Mouse (Mus musculus) brown adipose tissue, adult 24 weeks (tissue): Measurements from ENCODE around the gene Rho. TPM values are rescaled to one million over a fixed set of nuclear protein-coding genes. Genes with fewer than 3 reads are reported as not detected.

Experiments used
- H3K27ac ChIP-seq: fragments of 200-500 bp; replicated peaks from 2 replicates; pipeline ENCODE4 v1.5.1; 2012; ENCODE audit warnings: low read depth, mild to moderate bottlenecking, low read length
- H3K4me1 ChIP-seq: fragments of 200-500 bp; 2 replicates; pipeline ENCODE4 v1.6.1; 2012; ENCODE audit warnings: low read length, mixed read lengths; ENCODE audit not compliant: control insufficient read depth, insufficient read depth, insufficient read length
- H3K4me3 ChIP-seq: fragments of 200-500 bp; 2 replicates; pipeline ENCODE4 v1.5.1; 2012; ENCODE audit warnings: low read depth, mild to moderate bottlenecking, low read length, moderate library complexity; ENCODE audit not compliant: insufficient read depth
- polyA plus RNA-seq: library from polyadenylated mRNA; stranded (reverse); fragments of >200 nt; gene quantifications from 2 replicates; pipeline ENCODE4 v1.2.4, GENCODE M21; 2012; ENCODE audit not compliant: missing spikeins, insufficient read depth, insufficient read length

The Rho gene
- polyA plus RNA-seq, 1 experiment, result not detected

- peak overlapping the region; percentile 48; the same call in 1 of the 2 replicates for H3K27ac ChIP-seq
- H3K4me3 ChIP-seq, result no peak overlapping the region
- peaks cover 68% of the 10 kb centered on the region for H3K4me1 ChIP-seq
Measured at GRCm38 (mm10) chr6:115906871-115907270, 24.7 kb upstream of the Rho start.

DNA sequence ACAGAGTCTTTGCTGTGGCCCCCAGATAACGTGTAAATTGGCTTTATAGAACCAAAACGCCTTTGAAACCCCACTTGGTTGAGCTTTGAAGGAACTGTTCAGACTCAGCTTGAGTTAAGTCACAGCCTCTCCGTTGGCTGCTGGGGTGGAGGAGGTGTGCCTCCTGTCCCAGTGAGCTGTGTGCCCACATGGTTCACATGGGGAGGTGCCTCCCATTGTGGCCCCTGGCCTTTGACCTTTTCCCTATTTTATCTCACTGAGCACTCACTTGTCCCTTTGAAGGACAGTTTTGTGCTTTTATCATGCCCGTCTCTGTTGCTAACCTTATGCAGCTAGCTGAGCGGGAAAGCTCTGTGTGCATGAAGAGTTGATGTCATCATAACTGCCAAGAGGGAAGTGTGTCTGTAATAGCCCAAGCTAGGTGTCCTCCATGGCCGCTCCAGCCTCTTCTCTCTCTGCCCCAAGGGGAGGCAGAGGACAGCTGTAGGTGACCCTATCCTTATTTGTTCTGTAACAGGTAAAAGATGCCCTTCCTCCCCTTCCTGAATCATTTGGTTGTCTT lies 23.0 kb upstream of the Rho start:
- Histone ChIP-seq H3K27ac (no peak overlapping the region), H3K4me1 (peaks cover 73% of the 10 kb centered on the region), H3K4me3 (no peak overlapping the region)

GRCm38 (mm10) chr6:115909052-115909451 lies 22.5 kb upstream of the Rho start:
- H3K27ac ChIP-seq, result peak overlapping the region; percentile 91
- H3K4me3 ChIP-seq, result no peak overlapping the region
- H3K4me1 ChIP-seq, result peaks cover 68% of the 10 kb centered on the region

GRCm38 (mm10) chr6:115909940-115910339 lies 21.6 kb upstream of the Rho start:
- Histone ChIP-seq H3K27ac (peak overlapping the region; percentile 95), H3K4me1 (peaks cover 59% of the 10 kb centered on the region), H3K4me3 (no peak overlapping the region)

DNA sequence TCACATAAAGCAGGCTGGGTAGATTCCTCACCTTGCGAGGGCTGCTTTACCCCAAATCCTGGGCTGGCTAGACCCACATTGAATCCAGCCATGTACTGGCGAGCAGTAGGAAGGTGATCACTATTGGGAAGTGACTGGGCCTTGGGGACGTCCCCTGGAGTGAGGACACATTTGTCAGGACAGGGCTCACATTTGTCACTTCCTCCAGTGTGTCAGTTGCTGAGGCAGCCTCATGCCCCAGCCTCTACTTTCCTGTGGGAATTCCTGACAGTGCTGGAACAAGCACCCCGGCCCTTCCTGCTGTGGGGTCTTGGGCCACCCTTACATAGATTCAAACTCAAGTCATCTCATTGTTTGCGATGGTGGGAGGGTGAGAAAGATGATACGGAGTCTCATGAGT lies 19.8 kb upstream of the Rho start:
- H3K27ac ChIP-seq, result peak overlapping the region; percentile 95
- peaks cover 58% of the 10 kb centered on the region for H3K4me1 ChIP-seq
- no peak overlapping the region for H3K4me3 ChIP-seq

DNA sequence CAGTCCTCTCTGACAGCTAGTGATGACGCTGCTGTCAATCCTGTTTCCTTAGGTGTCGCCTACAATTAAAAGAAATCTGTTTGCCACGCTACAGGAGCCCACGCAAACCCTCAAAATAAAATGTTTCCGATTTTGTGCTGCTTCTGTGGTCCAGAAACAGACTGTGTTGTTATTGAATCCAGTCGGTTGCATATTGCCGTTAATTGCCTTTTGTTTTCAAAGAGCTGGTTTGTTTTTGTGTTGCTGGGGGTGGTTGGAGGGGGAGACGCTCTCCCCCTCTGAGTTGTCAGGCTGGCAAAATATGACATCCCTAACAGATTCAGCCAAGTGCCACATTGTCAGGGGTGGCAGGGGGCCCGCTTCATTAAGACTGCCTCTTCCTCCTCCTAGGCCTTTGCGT lies 18.1 kb upstream of the Rho start:
- Histone ChIP-seq H3K4me1 (peaks cover 48% of the 10 kb centered on the region), H3K4me3 (no peak overlapping the region), H3K27ac (no peak overlapping the region)

DNA sequence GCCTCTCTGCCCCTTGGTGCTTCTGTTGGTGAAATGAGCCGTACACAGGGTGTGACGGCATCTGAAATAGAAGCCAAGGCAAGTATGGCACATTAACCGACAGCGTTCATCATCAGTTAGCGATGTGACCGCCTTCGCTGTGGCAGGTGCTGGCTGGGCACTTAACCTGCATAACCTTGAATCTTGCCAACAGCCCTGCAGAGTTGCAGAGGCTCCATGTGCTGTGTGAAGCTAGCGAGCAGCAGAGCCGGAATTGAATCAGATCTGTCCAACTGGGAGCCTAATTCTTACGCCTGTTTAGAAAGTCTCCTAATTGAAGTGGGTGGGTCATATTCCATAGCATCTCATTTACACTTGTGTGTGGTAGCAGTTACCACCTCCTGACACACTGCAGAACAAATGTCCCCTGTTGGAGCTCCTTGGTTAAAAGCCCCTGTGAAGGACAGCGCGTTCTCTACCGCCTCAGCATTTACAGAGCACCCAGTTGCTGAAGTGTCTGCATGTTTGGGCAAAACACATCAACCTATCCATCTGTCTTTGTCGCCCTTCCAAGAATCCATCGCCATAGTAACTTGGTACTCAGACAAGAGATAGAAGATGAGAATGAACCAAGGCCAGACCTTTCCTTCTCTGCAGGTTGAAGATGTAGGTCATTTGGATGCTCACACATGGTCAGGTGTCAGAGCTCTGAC lies 16.9 kb upstream of the Rho start:
- Histone ChIP-seq H3K27ac (no peak overlapping the region), H3K4me3 (no peak overlapping the region), H3K4me1 (peaks cover 43% of the 10 kb centered on the region)

- no peak overlapping the region for H3K4me3 ChIP-seq
- peaks cover 46% of the 10 kb centered on the region for H3K4me1 ChIP-seq
- H3K27ac ChIP-seq, result no peak overlapping the region
Measured at GRCm38 (mm10) chr6:115915601-115916445, 15.7 kb upstream of the Rho start.

- Histone ChIP-seq H3K4me3 (no peak overlapping the region), H3K4me1 (peaks cover 40% of the 10 kb centered on the region), H3K27ac (no peak overlapping the region)
Measured at GRCm38 (mm10) chr6:115916611-115917010, 14.9 kb upstream of the Rho start.

DNA sequence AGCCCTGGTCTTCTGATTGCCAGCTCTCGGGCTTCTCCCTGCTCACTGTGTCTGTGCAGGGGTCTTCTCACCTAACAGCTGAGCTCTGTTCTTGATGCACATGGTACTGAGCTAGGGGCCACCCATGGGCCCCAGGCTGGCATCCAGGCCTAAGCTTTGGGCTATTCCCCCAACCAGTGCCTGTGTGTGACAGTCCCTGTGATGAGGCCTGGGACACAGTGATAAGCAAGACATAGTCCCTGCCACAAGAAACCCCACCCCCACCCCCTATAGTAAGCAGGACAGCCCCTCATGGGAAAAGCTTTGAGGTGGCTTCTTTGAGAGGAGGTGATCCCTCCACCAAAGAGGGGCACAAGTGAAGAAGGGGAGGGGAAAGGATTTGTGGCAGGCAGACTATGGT lies 12.9 kb upstream of the Rho start:
- peaks cover 26% of the 10 kb centered on the region for H3K4me1 ChIP-seq
- H3K27ac ChIP-seq, result no peak overlapping the region
- H3K4me3 ChIP-seq, result no peak overlapping the region

GRCm38 (mm10) chr6:115919876-115920275 lies 11.7 kb upstream of the Rho start:
- no peak overlapping the region for H3K4me3 ChIP-seq
- peaks cover 26% of the 10 kb centered on the region for H3K4me1 ChIP-seq
- 0 out of 2 replicates have a peak overlapping the region, but pooled peaks have one; percentile 26 for H3K27ac ChIP-seq

GRCm38 (mm10) chr6:115924829-115925228 lies 6.7 kb upstream of the Rho start:
- no peak overlapping the region for H3K4me3 ChIP-seq
- H3K27ac ChIP-seq, result no peak overlapping the region
- H3K4me1 ChIP-seq, result peaks cover 13% of the 10 kb centered on the region

DNA sequence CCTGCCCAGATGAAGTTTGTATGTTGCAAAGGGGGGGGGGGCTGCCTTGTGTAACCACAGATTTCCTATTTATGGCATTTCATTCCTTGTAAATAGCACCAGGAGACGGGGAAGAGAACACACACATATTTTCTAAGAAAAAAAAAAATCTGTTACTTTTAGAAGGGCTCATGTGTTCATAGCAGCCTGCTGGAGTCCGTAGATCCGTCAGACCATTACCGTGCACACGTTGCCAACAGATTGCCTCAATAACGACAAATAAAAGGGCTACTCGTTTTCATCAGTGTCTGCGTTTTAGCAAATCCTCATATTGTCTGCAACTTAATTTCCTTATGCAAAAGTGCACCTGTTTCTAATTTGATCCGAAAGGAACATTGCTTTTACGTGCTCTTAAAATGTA lies 5.1 kb upstream of the Rho start:
- H3K4me1 ChIP-seq, result peaks cover 5% of the 10 kb centered on the region; the same call in 1 of the 2 replicates
- no peak overlapping the region for H3K27ac ChIP-seq
- no peak overlapping the region for H3K4me3 ChIP-seq

GRCm38 (mm10) chr6:115927292-115928242 lies 4.0 kb upstream of the Rho start:
- Histone ChIP-seq H3K27ac (no peak overlapping the region), H3K4me1 (peaks cover 5% of the 10 kb centered on the region; the same call in 1 of the 2 replicates), H3K4me3 (no peak overlapping the region)
